Mouse (Mus musculus): Measurements from ENCODE around the gene Mid1. TPM values are rescaled to one million over a fixed set of nuclear protein-coding genes. Genes with fewer than 3 reads are reported as not detected.
"Not testable (repeated sequence)": the region's sequence is repeated elsewhere in the genome, so short reads cannot be mapped to it uniquely, and the experiment has no call there.

Gene Mid1
- total and polyA plus RNA-seq, 2 experiments from 2014 or later, result 3.3 to 7.8 TPM

DNA sequence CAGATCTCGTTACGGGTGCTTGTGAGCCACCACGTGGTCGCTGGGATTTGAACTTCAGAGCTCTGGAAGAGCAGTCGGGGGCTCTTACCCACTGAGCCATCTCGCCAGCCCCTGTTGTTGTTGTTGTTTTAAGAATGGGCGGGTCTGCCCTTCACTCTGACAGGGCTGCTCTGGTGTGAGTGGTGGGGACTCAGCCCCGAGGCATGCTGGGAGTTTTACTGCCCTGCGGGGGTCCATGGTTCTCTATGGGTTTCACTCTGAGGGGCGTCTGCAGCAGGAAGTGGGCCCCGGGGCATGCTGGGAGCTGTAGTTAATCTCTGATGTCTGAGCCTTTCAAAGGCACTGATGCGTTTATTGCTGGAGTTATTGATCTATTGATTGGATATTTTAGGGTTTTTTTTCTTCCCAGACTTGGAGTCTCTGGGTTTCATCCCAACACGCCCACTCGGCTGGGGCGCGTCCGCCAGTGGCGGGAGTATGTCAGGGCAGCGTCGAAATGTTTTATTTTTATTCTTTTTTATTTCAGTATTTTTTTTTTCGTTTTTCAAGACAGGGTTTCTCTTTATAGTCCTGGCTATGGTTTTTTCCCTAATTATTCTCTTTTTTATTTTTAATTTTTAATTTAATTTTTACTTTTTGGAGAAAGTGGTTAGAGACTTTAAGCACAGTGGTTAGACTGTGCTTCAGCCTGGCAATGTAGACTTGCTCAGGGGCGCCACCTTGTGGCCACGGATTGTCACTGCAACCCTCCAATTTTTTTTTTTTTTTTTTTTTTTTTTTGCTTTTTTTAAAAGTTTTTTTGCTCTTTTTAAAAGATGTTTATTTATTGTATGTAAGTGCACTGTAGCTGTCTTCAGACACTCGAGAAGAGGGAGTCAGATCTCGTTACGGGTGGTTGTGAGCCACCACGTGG lies 332.6 kb downstream of the Mid1 start:
- not testable (repeated sequence) for H3K4me2 ChIP-seq (ENCODE audit: low read depth, low read length, poor library complexity, severe bottlenecking); H3K27me3 ChIP-seq (ENCODE audit: insufficient read depth, low read length); H3K36me3 ChIP-seq (ENCODE audit: insufficient read depth, low read length); H3K27ac ChIP-seq (ENCODE audit: low read depth, low read length); H3K4me1 ChIP-seq (ENCODE audit: insufficient read depth, low read length); H3K4me3 ChIP-seq (ENCODE audit: low read depth, low read length); H3K9ac ChIP-seq (replicated peaks; ENCODE audit: low read length, poor library complexity, severe bottlenecking)
- 50% methylated on average over 27 of the region's 27 CpGs for WGBS
- peak; percentile 59 for ATAC-seq (ENCODE audit: low FRiP score)
- peak; percentile 83 for DNase-seq (ENCODE audit: low spot score)
- TF ChIP-seq CTCF (IDR thresholded peaks at IDR 0.05), result peak; percentile 83
- H3K9me3 ChIP-seq (ENCODE audit: low read length), result peaks cover 12% of the 10 kb centered on the region; the same call in 1 of the 2 replicates

DNA sequence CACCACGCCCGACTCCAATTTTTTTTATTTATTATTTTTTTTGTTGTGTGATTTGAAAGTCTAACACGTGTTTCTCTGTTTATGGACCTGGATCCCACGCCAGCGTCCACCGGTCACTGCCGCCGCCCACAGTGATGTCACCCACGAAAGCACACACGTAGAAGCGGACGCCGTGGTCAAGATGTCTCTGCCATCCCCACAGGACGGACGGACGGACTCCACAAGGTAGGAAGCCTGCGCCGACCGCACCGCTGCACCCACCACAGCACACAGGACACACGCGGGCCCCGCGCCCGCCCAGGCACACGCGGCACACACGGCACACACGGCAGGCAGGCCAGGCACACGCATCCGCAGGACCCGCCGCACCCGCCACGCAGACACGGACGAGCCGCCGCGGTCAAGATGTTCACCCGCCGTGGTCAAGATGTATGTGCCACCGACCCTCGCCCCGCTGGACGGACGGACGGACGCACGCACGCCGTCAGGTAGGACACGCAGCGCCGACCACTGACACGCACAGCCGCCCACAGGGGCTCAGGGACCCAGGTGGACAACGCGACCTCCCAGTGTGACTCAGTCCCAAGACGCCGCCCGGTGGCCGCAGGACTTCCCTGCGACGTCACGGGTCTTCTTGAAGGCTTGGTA lies 333.7 kb downstream of the Mid1 start:
- not testable (repeated sequence) for H3K27ac ChIP-seq (ENCODE audit: low read depth, low read length); H3K27me3 ChIP-seq (ENCODE audit: insufficient read depth, low read length); H3K36me3 ChIP-seq (ENCODE audit: insufficient read depth, low read length); H3K4me3 ChIP-seq (ENCODE audit: low read depth, low read length); H3K4me2 ChIP-seq (ENCODE audit: low read depth, low read length, poor library complexity, severe bottlenecking); H3K9ac ChIP-seq (replicated peaks; ENCODE audit: low read length, poor library complexity, severe bottlenecking); H3K4me1 ChIP-seq (ENCODE audit: insufficient read depth, low read length)
- 84% methylated on average over 66 of the region's 66 CpGs for WGBS
- H3K9me3 ChIP-seq (ENCODE audit: low read length), result peaks cover 12% of the 10 kb centered on the region; the same call in 1 of the 2 replicates
- TF ChIP-seq CTCF (IDR thresholded peaks at IDR 0.05), result peak; percentile 45
- peak; percentile 20 for DNase-seq (ENCODE audit: low spot score)
- ATAC-seq (ENCODE audit: low FRiP score), result peak; percentile 86

DNA sequence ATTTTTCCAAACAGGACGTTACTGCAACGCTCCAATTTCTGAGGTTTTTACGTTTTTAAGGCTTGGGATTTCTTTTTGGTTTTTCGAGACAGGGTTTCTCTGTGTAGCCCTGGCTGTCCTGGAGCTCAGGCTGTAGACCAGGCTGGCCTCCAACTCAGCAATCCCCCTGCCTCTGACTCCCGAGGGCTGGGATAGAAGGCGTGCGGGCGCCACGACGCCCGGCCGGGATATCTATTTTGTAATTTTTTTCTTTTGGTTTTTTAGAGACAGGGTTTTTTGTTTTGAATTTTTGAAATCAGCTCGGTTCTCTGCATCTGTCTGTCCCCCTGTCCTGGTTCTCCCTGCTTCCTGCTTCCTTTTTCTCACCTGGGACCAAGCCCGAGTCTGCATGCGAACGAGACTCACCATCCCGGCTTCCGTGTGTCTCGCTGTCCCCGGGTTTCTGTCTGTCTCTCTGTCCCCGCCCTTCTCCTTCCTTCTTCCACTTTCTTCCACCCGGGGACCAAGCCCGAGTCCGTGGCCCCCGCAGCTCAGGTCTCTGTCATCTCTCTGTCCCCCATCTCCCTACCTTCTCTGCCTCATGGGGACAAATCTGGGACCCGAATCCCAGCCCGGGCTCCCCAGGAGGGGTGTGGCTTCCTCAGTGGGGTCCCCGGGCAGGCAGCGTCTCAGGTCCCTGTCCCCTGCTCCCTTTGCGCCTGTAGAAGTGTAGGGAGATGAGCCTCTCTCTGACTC lies 334.4 kb downstream of the Mid1 start:
- 84% methylated on average over 30 of the region's 30 CpGs for WGBS
- H3K36me3 ChIP-seq (ENCODE audit: insufficient read depth, low read length); H3K4me3 ChIP-seq (ENCODE audit: low read depth, low read length); H3K27ac ChIP-seq (ENCODE audit: low read depth, low read length); H3K4me1 ChIP-seq (ENCODE audit: insufficient read depth, low read length); H3K27me3 ChIP-seq (ENCODE audit: insufficient read depth, low read length); H3K4me2 ChIP-seq (ENCODE audit: low read depth, low read length, poor library complexity, severe bottlenecking); H3K9ac ChIP-seq (replicated peaks; ENCODE audit: low read length, poor library complexity, severe bottlenecking): not testable (repeated sequence)
- DNase-seq (ENCODE audit: low spot score) (peak; percentile 13), ATAC-seq (ENCODE audit: low FRiP score) (peak; percentile 55)
- peaks cover 12% of the 10 kb centered on the region; the same call in 1 of the 2 replicates for H3K9me3 ChIP-seq (ENCODE audit: low read length)

GRCm38 (mm10) chrX:170019954-170020689 lies 335.1 kb downstream of the Mid1 start:
- not testable (repeated sequence) for H3K27me3 ChIP-seq (ENCODE audit: insufficient read depth, low read length); H3K4me1 ChIP-seq (ENCODE audit: insufficient read depth, low read length); H3K9ac ChIP-seq (replicated peaks; ENCODE audit: low read length, poor library complexity, severe bottlenecking); H3K4me3 ChIP-seq (ENCODE audit: low read depth, low read length); H3K27ac ChIP-seq (ENCODE audit: low read depth, low read length); H3K36me3 ChIP-seq (ENCODE audit: insufficient read depth, low read length); ATAC-seq (ENCODE audit: low FRiP score); H3K4me2 ChIP-seq (ENCODE audit: low read depth, low read length, poor library complexity, severe bottlenecking)
- WGBS, result 52% methylated on average over 14 of the region's 14 CpGs
- H3K9me3 ChIP-seq (ENCODE audit: low read length), result peaks cover 12% of the 10 kb centered on the region; the same call in 1 of the 2 replicates
- TF ChIP-seq CTCF (IDR thresholded peaks at IDR 0.05), result peak; percentile 78
- peak; percentile 64 for DNase-seq (ENCODE audit: low spot score)

DNA sequence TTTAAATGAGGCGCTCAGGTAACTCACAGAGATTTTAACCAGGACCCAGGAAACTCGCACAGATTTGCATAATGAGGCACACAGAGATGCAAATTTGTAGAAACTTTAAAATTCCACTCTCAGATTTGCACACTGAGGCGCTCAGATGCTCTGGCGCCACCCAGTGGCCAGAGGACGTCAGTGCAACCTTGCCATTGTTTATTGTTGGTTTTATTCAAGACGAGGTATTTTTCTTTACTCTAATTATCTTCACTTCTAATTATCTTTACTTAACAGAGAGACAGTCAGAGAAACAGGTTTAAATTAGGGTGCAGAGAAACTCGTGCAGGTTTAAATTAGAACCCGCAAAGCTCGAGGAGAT lies 335.7 kb downstream of the Mid1 start:
- peak; percentile 90 for DNase-seq (ENCODE audit: low spot score)
- WGBS, result 50% methylated on average over 9 of the region's 9 CpGs
- not testable (repeated sequence) for H3K27me3 ChIP-seq (ENCODE audit: insufficient read depth, low read length); H3K4me2 ChIP-seq (ENCODE audit: low read depth, low read length, poor library complexity, severe bottlenecking); ATAC-seq (ENCODE audit: low FRiP score); H3K4me3 ChIP-seq (ENCODE audit: low read depth, low read length); H3K36me3 ChIP-seq (ENCODE audit: insufficient read depth, low read length); H3K27ac ChIP-seq (ENCODE audit: low read depth, low read length); H3K9ac ChIP-seq (replicated peaks; ENCODE audit: low read length, poor library complexity, severe bottlenecking); H3K4me1 ChIP-seq (ENCODE audit: insufficient read depth, low read length)
- H3K9me3 ChIP-seq (ENCODE audit: low read length), result peaks cover 12% of the 10 kb centered on the region; the same call in 1 of the 2 replicates
- TF ChIP-seq CTCF (IDR thresholded peaks at IDR 0.05), result peak; percentile 99

DNA sequence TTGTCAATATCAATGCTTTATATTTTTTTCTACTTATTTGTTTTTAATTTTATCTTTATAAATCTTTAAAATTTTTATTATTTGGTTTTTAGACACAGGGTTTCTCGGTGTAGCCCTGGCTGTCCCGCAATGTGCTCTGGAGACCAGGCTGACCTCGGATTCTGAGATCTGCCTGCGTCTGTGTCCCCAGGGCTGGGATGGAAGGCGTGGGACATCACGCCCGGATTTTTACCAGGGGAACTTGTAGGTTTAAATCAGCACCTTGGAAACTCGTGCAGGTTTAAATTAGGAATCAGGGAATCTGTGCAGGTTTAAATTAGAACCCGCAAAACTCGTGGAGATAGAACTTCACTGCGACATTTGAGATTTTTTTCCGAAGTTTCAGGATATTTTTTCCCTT lies 336.2 kb downstream of the Mid1 start:
- not testable (repeated sequence) for ATAC-seq (ENCODE audit: low FRiP score); H3K4me3 ChIP-seq (ENCODE audit: low read depth, low read length); H3K9ac ChIP-seq (replicated peaks; ENCODE audit: low read length, poor library complexity, severe bottlenecking); H3K27me3 ChIP-seq (ENCODE audit: insufficient read depth, low read length); H3K36me3 ChIP-seq (ENCODE audit: insufficient read depth, low read length); H3K4me2 ChIP-seq (ENCODE audit: low read depth, low read length, poor library complexity, severe bottlenecking); H3K4me1 ChIP-seq (ENCODE audit: insufficient read depth, low read length); H3K27ac ChIP-seq (ENCODE audit: low read depth, low read length)
- peak; percentile 20 for DNase-seq (ENCODE audit: low spot score)
- peaks cover 12% of the 10 kb centered on the region; the same call in 1 of the 2 replicates for H3K9me3 ChIP-seq (ENCODE audit: low read length)
- 73% methylated on average over 12 of the region's 12 CpGs for WGBS
